Mouse (Mus musculus): ENCODE data around the gene Krt75.
"Not testable (repeated sequence)": the region's sequence is repeated elsewhere in the genome, so short reads cannot be mapped to it uniquely, and the experiment has no call there.

Gene Krt75

GRCm38 (mm10) chr15:101517161-101517560 is 56.5 kb downstream of the Krt75 start, which contains the start of gene Gm49425:
TSS of gene Gm49425 (minus strand) at chr15:101517261.
- not testable (repeated sequence) for DNase-seq (ENCODE audit: low spot score)

Data from embryo, embryonic 10 days (tissue).